Mouse (Mus musculus): ENCODE data around the gene Rnf168.
A peak's percentile ranks its signal among the peaks of the same experiment; 100 is the strongest.

DNA sequence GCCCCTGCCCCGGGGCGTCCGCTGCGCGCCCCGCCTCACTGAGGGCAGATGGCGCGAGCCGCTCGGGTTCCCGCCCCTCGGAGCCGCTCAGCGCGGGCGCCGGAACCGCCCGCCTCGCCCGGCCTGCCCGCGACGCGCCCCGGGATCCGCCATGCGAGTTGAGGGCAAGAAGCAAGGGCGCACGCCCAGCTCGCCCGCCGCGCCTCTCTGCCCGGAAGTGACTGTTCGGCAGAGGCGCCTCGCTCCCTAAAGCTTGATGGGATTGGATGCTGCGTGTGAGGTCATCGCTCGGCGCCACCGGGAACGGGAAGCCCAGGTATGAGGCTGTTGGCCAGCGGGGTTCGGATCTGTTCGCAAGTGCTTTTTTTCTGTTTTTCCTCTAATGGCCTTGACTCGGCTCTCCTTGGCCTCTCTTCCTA lies 30.3 kb upstream of the Rnf168 start, which contains the start of the genes Fbxo45 and Wdr53:
- TF ChIP-seq CTCF (IDR thresholded peaks at IDR 0.05; ENCODE audit: insufficient read depth, low read depth, low read length) (no peak), POLR2A (IDR thresholded peaks at IDR 0.05; ENCODE audit: insufficient read depth, low read depth, low read length) (peak; percentile 50)
